Mouse (Mus musculus): ENCODE data around the gene Ppp4r3a. TPM values are rescaled to one million over a fixed set of nuclear protein-coding genes. Genes with fewer than 3 reads are reported as not detected.

The Ppp4r3a gene
- 66.8 and 81.8 TPM in 2 replicates for polyA plus RNA-seq (2012; rRNA removed)

GRCm38 (mm10) chr12:101083076-101083838 is at the start of gene Ppp4r3a:
Ppp4r3a (minus strand) TSS chr12:101083702.

DNA sequence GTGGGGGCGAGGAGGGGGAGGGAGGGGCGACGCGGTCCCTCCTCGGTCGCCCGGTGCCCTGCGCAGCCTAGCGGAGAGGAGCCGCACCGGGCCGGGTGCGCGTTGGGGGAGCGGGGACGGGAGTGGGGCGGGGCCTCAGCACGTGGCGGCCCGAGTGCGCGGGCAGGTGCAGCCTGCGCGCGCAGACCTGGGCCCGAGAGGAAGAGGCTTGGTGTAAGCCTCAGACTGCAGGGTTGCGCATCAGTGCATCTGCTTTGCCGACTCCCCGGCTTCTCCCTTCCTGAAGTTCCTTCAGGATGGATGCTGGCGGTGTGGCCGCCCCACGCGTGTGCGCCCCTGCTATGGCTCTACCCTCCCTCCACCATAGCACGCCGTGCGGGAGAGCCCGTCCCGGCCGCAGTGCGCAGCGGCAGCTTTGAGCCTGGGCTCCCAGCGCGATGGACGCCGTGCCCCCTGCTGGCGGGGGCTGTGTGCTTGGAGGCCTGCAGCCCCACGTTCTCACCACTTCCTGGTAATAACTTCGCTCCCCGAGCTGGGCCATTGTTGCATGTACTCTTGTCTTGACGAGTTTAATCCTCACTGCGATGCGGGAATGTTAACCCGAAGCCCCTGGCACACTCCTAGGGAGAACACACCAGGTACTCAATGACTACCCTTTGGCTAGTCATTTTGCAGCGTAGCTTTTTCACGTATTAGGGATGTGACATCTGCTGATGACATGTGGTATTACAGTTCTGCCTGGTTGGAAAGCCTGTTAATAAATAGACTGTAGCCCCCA is 54.4 kb downstream of the Ppp4r3a start, which contains the start of gene Ccdc88c:
Ccdc88c (minus strand) TSS at position 103 of the 778 bp plus-strand sequence.

Other genes starting within 250 kb of the Ppp4r3a start
- gene Gpr68, start 175.5 kb downstream of the Ppp4r3a start, polyA plus RNA-seq (2012; rRNA removed) = 0.20 and 0.36 TPM in 2 replicates
- gene Ccdc88c, start 54.6 kb downstream of the Ppp4r3a start, polyA plus RNA-seq (2012; rRNA removed) = 19.7 and 34.6 TPM in 2 replicates